8 mouse cellular contexts compared by ENCODE assay signal in the genomic region with DNA sequence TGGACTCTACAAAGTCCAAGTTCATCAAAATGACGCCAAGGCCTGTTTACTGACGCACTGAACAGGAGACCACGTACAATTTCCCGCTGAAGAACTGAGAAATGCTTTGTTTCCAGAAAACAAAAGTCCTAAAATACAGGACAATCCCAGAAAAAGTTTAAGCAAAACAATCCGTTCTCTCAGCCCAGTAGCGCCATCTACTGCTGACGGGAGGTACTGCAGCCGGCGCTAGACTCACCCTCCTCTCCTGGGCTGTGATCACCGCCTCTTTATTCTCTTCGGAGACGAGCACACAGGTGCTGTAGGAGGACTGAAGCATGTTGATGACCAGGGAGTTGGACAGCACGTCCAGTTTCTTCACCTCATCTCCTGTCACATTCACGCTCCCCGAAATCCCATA. TPM values are rescaled to one million over a fixed set of nuclear protein-coding genes. Genes with fewer than 3 reads are reported as not detected.
DNase-seq lines count a peak whose midpoint lies in the region; ATAC-seq and TF ChIP-seq lines count a peak whose summit lies in the region.

No protein-coding gene starts in this region.

- peak; percentile 92 to 98 for TF ChIP-seq CTCF in CH12.LX (conservative IDR thresholded peaks at IDR 0.05 in 1 of 2, IDR thresholded peaks at IDR 0.05 in 1 of 2; ENCODE audit: low read depth in 2 of 2, low read length in 2 of 2)
- peak; percentile 78 for TF ChIP-seq CTCF in bone marrow, adult 2 months (IDR thresholded peaks at IDR 0.05; ENCODE audit: control insufficient read depth, insufficient read depth, low read length)

- no peak for ATAC-seq in forebrain, embryonic 13.5 days

- H3K9ac ChIP-seq in CH12.LX (ENCODE audit: insufficient read depth, low read depth), result no peak overlapping the region
- H3K9ac ChIP-seq in forebrain, embryonic 13.5 days, result no peak overlapping the region

- peak; percentile 72 for TF ChIP-seq RAD21 in CH12.LX (IDR thresholded peaks at IDR 0.05; ENCODE audit: low read depth, low read length)

- H3K9me3 ChIP-seq in CH12.LX (replicated peaks; ENCODE audit: low read length), result no peaks in the 10 kb centered on the region
- H3K9me3 ChIP-seq in forebrain, embryonic 13.5 days (replicated peaks), result no peaks in the 10 kb centered on the region
- 0 out of 2 replicates have a peak, but pooled peaks cover 3% of the 10 kb centered on the region for H3K9me3 ChIP-seq in hindbrain, embryonic 10.5 days

- no peaks in the 10 kb centered on the region for H3K79me2 ChIP-seq in CH12.LX (replicated peaks; ENCODE audit: control insufficient read depth, extremely low read depth, insufficient read depth, poor library complexity, severe bottlenecking)

- H3K27ac ChIP-seq in CH12.LX (ENCODE audit: insufficient read depth, low read depth), result no peak overlapping the region
- no peak overlapping the region for H3K27ac ChIP-seq in bone marrow, adult 2 months (ENCODE audit: control insufficient read depth, insufficient read depth, low read depth, low read length, poor library complexity)
- no peak overlapping the region for H3K27ac ChIP-seq in forebrain, embryonic 13.5 days
- H3K27ac ChIP-seq in hindbrain, embryonic 10.5 days, result no peak overlapping the region

- in situ Hi-C loops in CH12.LX (cut with MboI; ENCODE audit: low pct_ligation_motif_present, low pct_unique_long_range_greater_than_20kb, low sequenced_read_pairs), result loop anchor here (10.0 kb wide), 2 partner anchors 90 to 230 kb away; a partner anchor contains a TSS

- H3K36me3 ChIP-seq in CH12.LX (replicated peaks in 1 of 2; ENCODE audit: control insufficient read depth in 1 of 2, insufficient read depth in 1 of 2, low read length in 1 of 2), result no peaks in the 10 kb centered on the region
- H3K36me3 ChIP-seq in forebrain, embryonic 13.5 days (ENCODE audit: poor library complexity, severe bottlenecking), result no peaks in the 10 kb centered on the region
- no peaks in the 10 kb centered on the region for H3K36me3 ChIP-seq in hindbrain, embryonic 10.5 days

- dilution Hi-C loops in CH12.LX (cut with MboI; ENCODE audit: extremely low pct_ligation_motif_present, extremely low pct_unique_long_range_greater_than_20kb, low sequenced_read_pairs), result no loop called here

- no peaks in the 10 kb centered on the region for H3K27me3 ChIP-seq in CH12.LX (replicated peaks)
- H3K27me3 ChIP-seq in forebrain, embryonic 13.5 days, result no peaks in the 10 kb centered on the region
- no peaks in the 10 kb centered on the region for H3K27me3 ChIP-seq in hindbrain, embryonic 10.5 days (ENCODE audit: insufficient read depth, poor library complexity, severe bottlenecking)

- H3K4me1 ChIP-seq in CH12.LX (ENCODE audit: control insufficient read depth in 1 of 2, insufficient read depth in 2 of 2), result peaks cover 9 to 11% of the 10 kb centered on the region in 2 experiments; a peak in 3 of 4 replicates
- H3K4me1 ChIP-seq in bone marrow, adult 2 months (ENCODE audit: control insufficient read depth, insufficient read depth, low read length), result no peaks in the 10 kb centered on the region; the same call in none of the 2 replicates
- no peaks in the 10 kb centered on the region for H3K4me1 ChIP-seq in forebrain, embryonic 13.5 days
- H3K4me1 ChIP-seq in hindbrain, embryonic 10.5 days (replicated peaks), result 0 out of 2 replicates have a peak, but pooled peaks cover 3% of the 10 kb centered on the region

- TF ChIP-seq EP300 in CH12.LX (IDR thresholded peaks at IDR 0.05; ENCODE audit: low read length), result no peak

- WGBS in bone marrow, adult 2 months, result 14% methylated on average over 15 of the region's 15 CpGs
- WGBS in forebrain, embryonic 13.5 days, result 10% methylated on average over 15 of the region's 15 CpGs
- WGBS in hindbrain, embryonic 10.5 days, result 9% methylated on average over 15 of the region's 15 CpGs

- DNase-seq in CH12.LX (ENCODE audit: extremely low read depth), result peak; percentile 66
- DNase-seq in hindbrain, embryonic 10.5 days (ENCODE audit: low spot score), result peak; percentile 61
- DNase-seq in layer of hippocampus, postnatal 10 days (ENCODE audit: low spot score in 2 of 2), result peak; percentile 86 to 88
- peak; percentile 79 for DNase-seq in lung, postnatal 36 days
- DNase-seq in retina, postnatal 7 days (ENCODE audit: low read depth, low spot score), result peak; percentile 35
- DNase-seq in urinary bladder, postnatal 10 days (ENCODE audit: low spot score), result peak; percentile 51

- peak overlapping the region; percentile 94 for H3K4me2 ChIP-seq in CH12.LX (ENCODE audit: insufficient read depth, low read depth, poor library complexity, severe bottlenecking)
- peak overlapping the region; percentile 20; the same call in 1 of the 2 replicates for H3K4me2 ChIP-seq in forebrain, embryonic 13.5 days

- no peak for TF ChIP-seq POLR2A in CH12.LX (IDR thresholded peaks at IDR 0.05; ENCODE audit: low read depth, low read length)
- no peak for TF ChIP-seq POLR2A in bone marrow, adult 2 months (IDR thresholded peaks at IDR 0.05; ENCODE audit: borderline replicate concordance, control insufficient read depth, low read depth, low read length)

- H3K4me3 ChIP-seq in CH12.LX (replicated peaks in 1 of 3; ENCODE audit: low read depth in 2 of 3, low read length in 2 of 3, poor library complexity in 1 of 3), result no peak overlapping the region
- no peak overlapping the region for H3K4me3 ChIP-seq in bone marrow, adult 2 months (replicated peaks; ENCODE audit: control insufficient read depth, low read depth, low read length)
- no peak overlapping the region for H3K4me3 ChIP-seq in forebrain, embryonic 13.5 days
- H3K4me3 ChIP-seq in hindbrain, embryonic 10.5 days, result no peak overlapping the region

TF ChIP-seq in CH12.LX, 34 proteins besides CTCF, POLR2A, EP300 and RAD21:
- TF ChIP-seq HCFC1 (IDR thresholded peaks at IDR 0.05; ENCODE audit: low read depth, low read length) (0 out of 2 replicates have a peak, but pooled peaks have one; percentile 17), ZC3H11A (IDR thresholded peaks at IDR 0.05; ENCODE audit: low read depth, low read length) (peak; percentile 53), TCF12 (IDR thresholded peaks at IDR 0.05; ENCODE audit: low read depth, low read length) (no peak), USF1 (IDR thresholded peaks at IDR 0.05; ENCODE audit: low read depth, low read length) (no peak), ELF1 (IDR thresholded peaks at IDR 0.05; ENCODE audit: low read depth, low read length) (no peak), GABPA (IDR thresholded peaks at IDR 0.05; ENCODE audit: insufficient replicate concordance, low read depth, low read length) (no peak), RCOR1 (conservative IDR thresholded peaks at IDR 0.05; ENCODE audit: low read depth, low read length) (no peak), MXI1 (IDR thresholded peaks at IDR 0.05; ENCODE audit: low read depth, low read length) (no peak), POLR2AphosphoS2 (IDR thresholded peaks at IDR 0.05; ENCODE audit: low read depth, low read length) (no peak), ZNF384 (IDR thresholded peaks at IDR 0.05; ENCODE audit: low read depth, low read length) (peak; percentile 8; the same call in 1 of the 2 replicates), MAZ (IDR thresholded peaks at IDR 0.05; ENCODE audit: low read depth, low read length) (no peak), MEF2A (IDR thresholded peaks at IDR 0.05; ENCODE audit: borderline replicate concordance, low read depth, low read length) (0 out of 2 replicates have a peak, but pooled peaks have one; percentile 19), NRF1 (IDR thresholded peaks at IDR 0.05; ENCODE audit: low read depth, low read length) (no peak), MYC (IDR thresholded peaks at IDR 0.05; ENCODE audit: low read depth, low read length) (no peak), JUND (conservative IDR thresholded peaks at IDR 0.05; ENCODE audit: low read depth, low read length) (0 out of 2 replicates have a peak, but pooled peaks have one; percentile 16), SMC3 (IDR thresholded peaks at IDR 0.05; ENCODE audit: low read depth, low read length) (peak; percentile 81), CHD2 (IDR thresholded peaks at IDR 0.05; ENCODE audit: low read length) (no peak), ETS1 (conservative IDR thresholded peaks at IDR 0.05; ENCODE audit: low read depth, low read length) (no peak)

RNA-seq across cellular contexts. Expression of a gene that starts 3.6 kb away (rescaled TPM):
- total RNA-seq in CH12.LX (2012; rRNA removed) (0.13 TPM in 1 of 2 replicates, not detected in the other), CH12.LX (2014; rRNA removed) (0.16 TPM in 1 of 2 replicates, not detected in the other)
- not detected in 2 replicates for polyA plus RNA-seq in CH12.LX (2012; ENCODE audit: insufficient read length, low read depth)
- not detected in 2 replicates for polyA plus RNA-seq in bone marrow, adult 2 months (2011; ENCODE audit: insufficient read depth, insufficient read length, low replicate concordance, missing spikeins)
- not detected in 2 replicates for polyA plus RNA-seq in forebrain, embryonic 13.5 days (2015; fragmentation: Nextera tagmentation; extraction: Ambion mirVana)
- 0.20 TPM in 1 of 2 replicates, not detected in the other for polyA plus RNA-seq in hindbrain, embryonic 10.5 days (2016; fragmentation: Nextera tagmentation; extraction: Ambion mirVana)
- total RNA-seq in layer of hippocampus, postnatal 10 days (2021), result under 1 TPM in 1 of 2 experiments, not detected in 1; 0.58 TPM

RNA-seq across cellular contexts. Expression of a gene that starts 33.4 kb away (rescaled TPM):
- total RNA-seq in CH12.LX (2012; rRNA removed) (not detected in 2 replicates), CH12.LX (2014; rRNA removed) (not detected in 2 replicates)
- not detected in 2 replicates for polyA plus RNA-seq in CH12.LX (2012; ENCODE audit: insufficient read length, low read depth)
- polyA plus RNA-seq in bone marrow, adult 2 months (2011; ENCODE audit: insufficient read depth, insufficient read length, low replicate concordance, missing spikeins), result 1.7 and 9.4 TPM in 2 replicates
- polyA plus RNA-seq in forebrain, embryonic 13.5 days (2015; fragmentation: Nextera tagmentation; extraction: Ambion mirVana), result 0.42 TPM in 1 of 2 replicates, not detected in the other
- 0.12 TPM in 1 of 2 replicates, not detected in the other for polyA plus RNA-seq in hindbrain, embryonic 10.5 days (2016; fragmentation: Nextera tagmentation; extraction: Ambion mirVana)
- total RNA-seq in layer of hippocampus, postnatal 10 days (2021), result 1 to 10 TPM; 1.1 to 1.6 TPM

Comparison
In these comparisons a context has a peak if more than half of its experiments do, and no peak if none do; other contexts are left out.
1. DNase-seq: peak in every context shown above with its lines; median percentile 87 in layer of hippocampus, postnatal 10 days; 79 in lung, postnatal 36 days; 66 in CH12.LX; 61 in hindbrain, embryonic 10.5 days; 51 in urinary bladder, postnatal 10 days; 35 in retina, postnatal 7 days.